Mouse (Mus musculus) heart, postnatal 10 days (tissue): ENCODE results near the gene Vav3. TPM values are rescaled to one million over a fixed set of nuclear protein-coding genes. Genes with fewer than 3 reads are reported as not detected.
"Not testable (repeated sequence)": the region's sequence is repeated elsewhere in the genome, so short reads cannot be mapped to it uniquely, and the experiment has no call there.

Experiments
- DNase-seq, 2 experiments: peaks; one replicate each; pipeline ENCODE4 v3.0.0; 2021
- intact Hi-C: fragments of 180-260 bp; cut with DNase I; formaldehyde crosslinking; loops from one replicate; pipeline ENCODE4 v1.15.1; 2025
- total RNA-seq, 2 experiments: library from RNA; stranded (reverse); gene quantifications; 2 replicates each; pipeline ENCODE4 v1.2.3; 2021

Vav3 gene
- total RNA-seq, 2 experiments from 2014 or later: 12.5 to 18.7 TPM

DNA sequence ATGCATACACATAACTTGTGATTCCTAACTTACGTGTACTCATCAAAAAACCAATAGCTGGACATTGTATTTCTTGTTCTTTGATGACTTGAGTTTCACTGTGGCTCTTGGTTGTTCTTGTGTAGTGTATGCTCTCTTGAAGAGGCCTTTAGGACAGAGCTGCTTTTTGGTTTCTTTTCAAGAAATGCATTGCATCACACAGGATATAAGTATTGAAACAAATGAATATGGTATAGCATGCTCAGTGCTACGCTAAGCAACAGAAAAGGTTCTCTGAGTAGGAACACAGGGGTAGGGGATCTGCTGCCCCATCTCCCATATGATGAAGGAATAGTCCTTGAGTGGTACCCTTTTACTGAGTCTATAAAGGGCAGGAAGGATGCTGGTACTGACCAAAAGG, 98.1 kb downstream of the Vav3 start:
- no peak for DNase-seq
- intact Hi-C loops: no loop called here

DNA sequence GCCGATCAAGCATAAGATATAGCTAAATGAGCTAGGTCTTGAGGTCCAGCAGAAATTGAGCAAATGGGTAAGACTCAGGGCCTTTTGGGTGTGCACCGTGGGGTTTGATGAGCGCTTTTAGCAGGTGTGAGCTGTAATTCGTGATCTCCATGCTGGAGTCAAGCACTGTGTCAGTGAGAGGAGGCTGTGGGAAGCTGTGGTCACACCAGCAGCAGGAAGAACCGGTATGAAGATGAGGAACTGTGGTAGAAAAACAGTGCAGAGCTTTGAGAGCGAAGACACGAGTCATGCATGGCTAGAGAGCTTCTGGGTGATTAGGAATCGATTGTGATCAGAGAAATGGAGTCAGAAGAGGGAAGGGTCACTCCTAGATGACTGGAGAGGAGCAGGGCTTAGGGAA, 98.8 kb downstream of the Vav3 start:
- no peak for DNase-seq
- intact Hi-C loops: no loop called here

DNA sequence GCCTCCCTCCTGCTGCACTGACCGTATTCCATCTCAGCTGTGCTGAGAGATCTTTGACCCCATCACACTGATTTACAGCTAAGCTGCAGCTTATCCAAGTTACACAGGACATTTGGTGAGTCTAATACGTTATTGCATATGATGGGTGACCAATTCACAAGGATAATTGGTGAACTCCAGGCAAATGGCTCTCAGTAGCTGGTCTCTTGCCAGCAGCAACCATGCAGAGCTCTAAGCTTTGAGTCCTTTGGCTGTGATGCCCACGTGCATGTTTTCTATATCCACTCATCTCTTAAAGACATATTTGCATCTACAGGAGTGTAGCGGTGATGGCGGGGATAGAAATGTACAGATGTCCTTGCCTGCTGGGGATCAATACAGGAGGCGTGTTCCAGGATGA, 99.5 kb downstream of the Vav3 start:
- intact Hi-C loops: no loop called here
- no peak for DNase-seq

- no peak for DNase-seq
- intact Hi-C loops: no loop called here
Measured at GRCm38 (mm10) chr3:109444077-109444476, 103.6 kb downstream of the Vav3 start.

DNA sequence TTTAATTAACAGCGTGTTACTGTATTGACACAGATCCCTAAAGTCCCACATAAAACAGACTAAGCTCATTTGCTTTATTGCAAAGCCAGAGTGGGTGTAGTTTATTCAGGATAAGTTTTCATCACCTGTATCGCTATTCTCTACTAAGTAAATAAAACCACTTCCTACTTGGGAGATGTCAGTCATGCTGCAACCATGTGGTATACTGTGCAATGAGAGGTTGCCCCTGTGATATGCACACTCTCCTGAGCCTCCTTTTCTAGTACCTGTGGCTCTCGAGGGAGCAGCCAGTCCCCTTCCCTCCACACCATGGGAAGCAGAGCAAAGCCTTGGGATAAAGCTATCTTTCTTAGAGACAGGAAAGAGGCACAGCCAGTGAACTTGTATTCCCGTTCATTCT, 106.5 kb downstream of the Vav3 start:
- intact Hi-C loops: no loop called here
- DNase-seq: no peak

DNA sequence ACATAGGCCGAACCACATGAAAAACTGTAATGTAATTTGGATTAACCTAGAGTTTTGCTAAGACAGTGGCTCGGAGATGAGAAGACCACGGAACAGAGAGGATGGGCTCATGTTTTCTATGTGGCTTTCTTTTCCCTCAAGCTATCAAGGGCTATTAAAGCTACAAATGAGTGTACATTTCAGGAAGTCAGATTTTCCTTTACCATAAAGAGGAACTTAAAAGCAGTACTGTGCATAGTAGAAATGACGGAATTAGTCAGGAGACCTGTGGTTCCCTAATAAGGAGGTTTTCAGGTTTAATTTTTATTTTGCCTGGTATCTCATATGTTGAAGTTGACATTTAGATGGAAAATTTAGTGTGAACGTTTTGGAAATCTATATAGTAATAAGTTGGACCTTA, 107.8 kb downstream of the Vav3 start:
- DNase-seq, intact Hi-C loops: not testable (repeated sequence)

- no peak for DNase-seq
- intact Hi-C loops: no loop called here
Measured at GRCm38 (mm10) chr3:109451966-109452365, 111.5 kb downstream of the Vav3 start.

DNA sequence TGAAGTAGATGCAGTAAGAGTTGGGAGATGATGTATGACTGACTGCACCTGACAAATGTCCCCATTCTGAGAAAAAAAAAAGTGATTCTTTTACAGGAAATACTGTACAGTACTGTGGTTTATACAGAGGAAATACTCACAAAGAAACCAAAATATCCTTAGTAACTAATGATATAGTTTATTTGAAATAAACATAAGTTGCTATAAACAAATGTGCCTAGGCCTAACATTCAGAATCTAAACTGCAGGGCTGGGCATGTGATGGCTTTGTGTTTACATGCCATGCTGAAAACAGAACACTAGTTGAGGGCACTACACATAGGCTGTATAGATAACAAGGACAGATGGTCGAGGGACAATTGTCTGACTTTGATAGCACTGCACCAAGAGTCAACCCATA, 114.2 kb downstream of the Vav3 start:
- no peak for DNase-seq
- intact Hi-C loops: no loop called here

DNA sequence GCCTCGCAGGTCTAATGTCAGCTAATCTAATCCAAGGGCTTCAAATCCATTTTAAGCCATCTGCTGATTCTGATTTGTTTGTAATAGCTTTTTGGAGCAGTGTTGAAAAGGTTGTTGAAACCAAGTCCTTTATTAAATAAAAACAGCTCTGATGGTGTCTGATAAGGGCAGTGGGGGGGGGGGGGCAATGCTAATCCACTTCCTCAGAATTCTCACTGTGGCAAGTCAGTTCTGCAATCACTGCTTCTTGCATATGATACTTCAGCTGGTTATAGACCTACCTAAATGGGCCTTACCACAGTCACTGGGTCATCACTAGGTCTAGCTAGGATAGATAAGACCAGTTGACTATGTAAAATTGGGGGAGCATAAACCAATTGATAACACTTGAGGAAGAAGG, 115.9 kb downstream of the Vav3 start:
- intact Hi-C loops: no loop called here
- no peak for DNase-seq

- no peak for DNase-seq
- intact Hi-C loops: no loop called here
Measured at GRCm38 (mm10) chr3:109463684-109464083, 123.2 kb downstream of the Vav3 start.

GRCm38 (mm10) chr3:109464600-109464999, 124.1 kb downstream of the Vav3 start:
- no peak for DNase-seq
- intact Hi-C loops: no loop called here

DNA sequence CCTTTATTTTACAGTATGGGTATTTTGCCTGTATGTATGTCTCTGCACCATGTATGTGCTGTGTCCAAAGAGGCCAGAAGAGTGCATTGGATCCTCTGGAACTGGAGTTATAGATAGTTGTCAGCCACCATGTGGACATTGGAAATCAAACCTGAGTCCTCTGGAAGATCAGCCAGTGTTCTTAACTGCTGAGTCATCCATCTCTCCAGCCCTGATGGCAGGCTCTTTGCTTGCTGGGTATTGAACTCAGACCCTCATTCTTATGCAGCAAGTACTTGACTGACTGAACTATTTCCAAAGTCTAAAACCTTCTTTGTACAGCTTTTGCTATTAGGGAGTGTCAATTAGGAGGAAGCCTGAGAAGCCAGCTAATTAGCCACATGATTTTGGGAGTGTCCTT, 126.1 kb downstream of the Vav3 start:
- DNase-seq: no peak
- intact Hi-C loops: loop anchor here (2.0 kb wide), 1 partner anchor 126 kb away; the partner anchor contains the start of gene Vav3

- peak in 1 of 2 experiments; percentile 28 for DNase-seq
- intact Hi-C loops: loop anchor here (2.0 kb wide), 1 partner anchor 126 kb away; the partner anchor contains the start of gene Vav3
Measured at GRCm38 (mm10) chr3:109467288-109467687, 126.8 kb downstream of the Vav3 start.

DNA sequence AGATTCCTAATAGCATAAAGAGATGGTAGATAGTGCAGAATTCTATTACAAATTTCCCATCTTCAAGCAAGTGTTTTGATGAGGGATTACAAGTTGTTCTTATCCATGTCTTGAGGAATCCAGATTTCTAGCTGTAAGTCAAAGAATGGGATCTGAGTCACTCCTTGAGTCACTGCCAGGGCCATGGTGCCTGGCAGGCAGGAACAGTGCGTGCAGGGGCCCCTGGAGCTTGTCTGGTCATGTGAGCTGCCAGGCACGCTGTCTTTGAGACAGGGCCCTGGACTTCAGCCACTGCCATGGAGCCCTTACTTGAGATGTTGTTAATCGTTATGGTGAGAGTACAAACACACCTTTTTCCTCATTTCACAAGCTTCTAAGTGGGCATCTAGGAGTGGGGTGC, 129.0 kb downstream of the Vav3 start:
- DNase-seq: peak; percentile 54 to 61
- intact Hi-C loops: no loop called here

DNA sequence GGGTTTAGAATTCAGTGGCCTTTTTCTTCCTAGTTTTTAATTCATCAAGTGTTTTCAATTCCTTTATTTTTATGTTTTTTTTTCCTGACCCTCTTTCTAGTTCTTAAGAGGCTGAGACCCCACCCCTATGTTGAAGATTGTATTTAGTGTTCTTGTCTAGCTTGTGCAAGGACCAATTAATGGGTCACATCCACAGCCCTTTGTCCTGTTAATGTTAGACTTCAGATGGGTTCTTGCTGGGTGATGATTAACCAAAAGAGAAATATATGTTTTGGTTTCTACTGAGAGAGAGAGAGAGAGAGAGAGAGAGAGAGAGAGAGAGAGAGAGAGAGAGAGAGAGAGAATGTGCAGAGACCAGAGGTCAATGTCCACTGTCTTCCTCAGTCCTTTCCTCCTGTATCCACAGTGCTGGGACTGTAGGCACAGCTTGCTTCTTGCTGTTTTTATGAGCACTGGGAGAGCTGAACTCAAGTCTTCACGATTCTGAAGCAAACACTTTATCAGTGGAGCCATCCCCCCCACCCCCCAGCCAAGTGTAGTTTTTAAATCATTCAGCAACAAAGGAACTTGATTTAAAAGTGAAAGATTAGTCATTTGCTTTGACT, 130.3 kb downstream of the Vav3 start:
- no peak for DNase-seq
- intact Hi-C loops: no loop called here

- intact Hi-C loops: no loop called here
- DNase-seq: peak; percentile 54 to 57
Measured at GRCm38 (mm10) chr3:109476521-109476920, 136.1 kb downstream of the Vav3 start.

DNA sequence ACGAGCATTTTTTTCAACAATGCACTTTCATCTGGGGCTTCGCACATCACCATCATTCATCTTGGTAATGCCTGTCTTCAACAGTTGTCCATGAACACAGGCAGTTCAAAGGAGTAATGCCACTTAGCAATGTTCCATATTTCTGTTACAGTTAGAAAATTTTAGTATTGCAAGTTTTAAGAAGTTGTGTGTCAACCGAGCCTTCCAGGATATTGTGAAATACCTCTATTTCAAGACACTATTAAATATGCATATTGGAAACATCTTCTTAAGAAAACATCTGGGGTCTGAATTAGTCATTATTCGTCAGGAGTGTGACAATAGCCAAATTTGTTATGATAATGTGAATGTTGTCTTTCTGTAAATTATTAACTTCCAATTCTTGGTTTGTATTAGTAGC, 137.8 kb downstream of the Vav3 start:
- intact Hi-C loops: no loop called here
- DNase-seq: no peak

- no peak for DNase-seq
- intact Hi-C loops: no loop called here
Measured at GRCm38 (mm10) chr3:109480625-109481024, 140.2 kb downstream of the Vav3 start.

DNA sequence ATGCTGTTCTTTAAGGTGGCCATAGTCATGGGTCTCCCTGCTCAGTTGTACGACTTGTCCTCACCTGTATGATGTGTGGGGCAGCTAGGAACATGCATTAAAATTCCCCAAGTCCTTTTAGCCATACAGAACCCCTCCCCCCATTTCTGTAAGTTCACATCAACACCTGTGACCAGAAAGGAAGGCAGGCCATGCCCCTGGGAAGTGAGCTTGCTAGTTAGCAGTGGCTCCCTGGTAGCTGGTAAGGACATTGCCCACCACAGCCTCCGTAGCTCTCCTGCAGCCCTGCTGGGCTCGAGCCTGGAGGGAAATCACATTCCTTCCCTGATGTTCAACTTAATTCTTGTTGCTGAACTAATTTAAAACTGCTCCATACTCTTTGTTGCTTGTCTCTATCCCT, 146.3 kb downstream of the Vav3 start:
- no peak for DNase-seq
- intact Hi-C loops: no loop called here

- intact Hi-C loops: no loop called here
- DNase-seq: no peak
Measured at GRCm38 (mm10) chr3:109487823-109488222, 147.4 kb downstream of the Vav3 start.

GRCm38 (mm10) chr3:109488750-109489171, 148.3 kb downstream of the Vav3 start:
- intact Hi-C loops: no loop called here
- no peak for DNase-seq

- intact Hi-C loops: loop anchor here (1.0 to 2.0 kb wide), 3 partner anchors 150 to 319 kb away; partner anchors contain the start of gene Vav3
- DNase-seq: no peak
Measured at GRCm38 (mm10) chr3:109490561-109491296, 150.3 kb downstream of the Vav3 start.
